Mouse (Mus musculus): ENCODE measurements around the gene Ift57. TPM values are rescaled to one million over a fixed set of nuclear protein-coding genes. Genes with fewer than 3 reads are reported as not detected.

The Ift57 gene
- polyA plus RNA-seq, 2 experiments from 2014 or later, result 4.7 to 4.8 TPM

DNA sequence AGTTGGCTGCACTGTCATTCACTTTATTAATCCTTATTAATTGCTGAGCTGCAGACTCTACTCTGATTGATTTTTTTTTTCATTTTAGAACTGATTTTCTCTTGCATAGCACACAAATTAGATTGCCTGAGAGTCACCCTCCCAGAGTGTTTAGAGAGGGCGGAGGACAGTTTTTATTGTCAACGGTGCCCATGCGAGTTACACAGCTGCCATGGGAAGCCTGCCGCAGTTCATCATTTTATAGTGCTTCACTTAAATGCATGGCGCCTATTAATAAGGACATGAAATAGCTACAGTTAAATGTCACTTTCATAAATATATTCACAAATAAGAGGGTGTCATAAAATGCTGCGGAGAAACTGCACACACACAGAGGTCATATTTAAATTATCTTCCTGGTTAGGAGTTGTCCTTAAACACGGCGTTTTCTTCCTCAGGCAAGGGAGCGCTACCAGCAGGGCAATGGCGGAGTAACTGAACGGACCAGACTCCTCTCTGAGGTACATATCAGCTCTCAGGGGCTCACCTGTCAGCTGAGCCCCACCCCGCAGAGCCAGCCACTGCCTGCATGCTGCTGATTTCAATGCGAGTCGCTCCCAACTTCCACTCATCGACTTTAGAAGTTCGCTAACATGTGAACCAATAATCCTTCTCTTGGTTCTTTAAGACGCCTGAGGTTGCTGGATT is 61.6 kb downstream of the Ift57 start:
- no peak for ATAC-seq

DNA sequence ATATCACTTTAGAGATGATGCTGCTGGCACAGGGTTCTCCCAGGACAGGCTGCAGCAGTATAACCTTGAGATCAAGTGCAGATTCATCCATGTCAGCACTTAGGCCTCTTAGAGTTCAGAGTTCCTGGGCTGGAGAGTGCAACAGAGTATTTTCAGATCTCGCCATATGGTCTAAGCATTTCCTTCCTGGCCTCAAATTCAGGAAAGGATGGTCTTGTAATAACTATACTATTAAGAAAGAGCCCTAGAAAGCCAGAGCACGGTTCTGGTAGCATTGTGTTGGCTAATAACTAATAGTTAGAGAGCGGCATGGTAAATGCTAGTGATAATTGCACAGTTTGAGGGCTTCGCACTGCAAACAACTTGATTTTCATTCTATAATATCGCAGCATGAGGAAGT is 62.9 kb downstream of the Ift57 start:
- no peak for ATAC-seq

DNA sequence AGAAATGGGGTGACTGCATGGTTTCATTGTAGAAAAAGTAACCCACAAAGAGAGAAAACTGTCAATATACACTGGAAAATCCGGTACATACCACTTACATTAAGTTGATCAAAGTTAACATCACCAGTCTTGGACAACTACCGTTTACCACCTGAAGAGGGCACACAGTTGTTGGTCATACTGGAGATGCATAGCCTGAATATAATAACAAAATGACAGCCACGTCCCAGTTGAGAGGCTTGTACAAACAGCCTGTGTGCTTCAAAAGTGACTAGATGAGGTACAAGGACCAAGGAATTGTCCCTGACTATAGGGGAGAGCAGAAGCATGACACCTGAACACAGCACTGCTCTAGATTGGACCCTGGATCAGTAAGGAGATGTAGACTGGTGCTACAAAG is 67.3 kb downstream of the Ift57 start:
- peak; percentile 99 for ATAC-seq

DNA sequence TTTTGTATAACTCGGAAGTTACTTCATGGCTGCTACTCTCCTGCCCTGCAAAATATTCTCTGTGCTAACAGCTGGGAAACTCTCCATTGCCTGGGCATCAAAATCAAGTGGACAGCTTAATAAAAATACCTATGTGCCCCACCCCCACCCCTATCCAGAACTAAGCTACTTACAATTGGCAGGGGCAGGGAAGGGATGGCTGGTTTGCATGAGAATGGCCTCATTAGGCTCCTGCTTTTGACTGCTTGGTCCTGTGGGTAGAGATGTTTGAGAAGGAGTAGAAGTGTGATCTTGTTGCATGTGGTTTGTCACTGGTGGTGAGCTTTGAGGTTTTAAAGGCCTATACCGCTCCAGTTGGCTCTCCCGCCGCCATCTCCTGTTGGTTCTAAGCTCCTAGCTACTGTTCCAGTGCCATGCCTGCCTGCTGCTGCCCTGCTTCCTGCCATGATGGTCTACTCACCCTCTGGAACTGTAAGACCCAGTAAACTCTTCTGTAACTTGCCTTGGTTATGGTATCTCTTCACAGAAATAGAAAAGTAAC is 69.5 kb downstream of the Ift57 start:
- ATAC-seq, result no peak

DNA sequence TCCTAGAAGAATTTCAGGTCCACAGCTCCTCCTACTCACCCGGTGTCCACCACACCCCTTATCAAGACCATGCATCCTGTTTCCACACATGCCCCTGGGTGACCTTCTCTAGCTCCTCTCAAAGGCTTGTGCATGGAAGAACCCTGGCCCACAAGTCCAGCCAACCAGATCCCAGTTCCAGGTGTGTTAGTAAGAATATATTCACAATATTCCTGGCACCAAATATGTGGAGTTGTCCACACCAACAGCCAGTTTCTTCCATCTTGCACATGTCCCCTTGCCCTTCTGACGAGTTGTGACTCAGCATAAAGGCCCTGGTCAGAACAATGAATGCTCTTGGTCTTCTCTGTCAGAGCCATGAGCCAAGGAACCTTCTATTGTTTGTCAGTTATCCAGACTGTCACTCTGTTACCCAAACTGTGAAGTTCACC is 70.8 kb downstream of the Ift57 start:
- ATAC-seq, result no peak

DNA sequence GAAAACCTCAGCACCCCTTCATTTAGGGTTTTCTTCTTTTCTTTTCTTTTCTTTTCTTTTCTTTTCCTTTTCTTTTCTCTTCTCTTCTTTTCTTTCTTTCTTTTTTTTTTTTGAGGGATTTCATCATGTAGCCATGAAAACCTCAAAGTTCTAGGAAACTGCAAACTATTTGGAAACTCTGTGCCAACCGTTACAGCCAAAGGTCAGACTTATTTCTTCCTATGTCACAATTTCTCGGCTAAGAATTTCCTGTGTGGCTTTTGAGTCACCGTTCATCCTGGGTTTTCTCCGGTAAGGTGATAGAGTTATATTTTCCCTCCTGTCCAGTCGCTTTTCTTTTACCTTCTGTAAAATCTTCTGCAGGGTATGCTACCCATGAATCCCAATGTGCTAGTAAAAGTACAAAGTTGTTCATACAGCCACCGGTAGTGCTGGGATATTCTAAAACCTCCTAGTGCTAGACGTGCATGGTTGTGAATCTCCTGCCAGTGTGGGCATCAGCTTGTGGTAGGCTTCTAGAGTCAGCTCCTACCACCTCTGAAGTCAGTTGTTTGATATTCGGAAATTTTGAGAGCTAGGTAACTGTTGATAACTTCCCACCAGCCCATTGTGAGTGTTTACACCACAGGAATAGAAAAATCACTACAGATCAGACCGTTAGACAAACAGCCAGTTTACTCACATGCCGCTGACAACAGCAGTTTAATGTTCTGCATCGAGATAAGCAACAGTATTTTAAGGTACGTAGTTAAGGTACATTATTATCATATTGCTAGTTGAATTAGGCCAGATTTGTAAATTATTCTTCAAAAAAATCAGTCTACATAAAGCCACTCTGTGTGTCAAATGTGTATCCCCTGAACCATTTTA is 71.5 kb downstream of the Ift57 start:
- no peak for ATAC-seq

DNA sequence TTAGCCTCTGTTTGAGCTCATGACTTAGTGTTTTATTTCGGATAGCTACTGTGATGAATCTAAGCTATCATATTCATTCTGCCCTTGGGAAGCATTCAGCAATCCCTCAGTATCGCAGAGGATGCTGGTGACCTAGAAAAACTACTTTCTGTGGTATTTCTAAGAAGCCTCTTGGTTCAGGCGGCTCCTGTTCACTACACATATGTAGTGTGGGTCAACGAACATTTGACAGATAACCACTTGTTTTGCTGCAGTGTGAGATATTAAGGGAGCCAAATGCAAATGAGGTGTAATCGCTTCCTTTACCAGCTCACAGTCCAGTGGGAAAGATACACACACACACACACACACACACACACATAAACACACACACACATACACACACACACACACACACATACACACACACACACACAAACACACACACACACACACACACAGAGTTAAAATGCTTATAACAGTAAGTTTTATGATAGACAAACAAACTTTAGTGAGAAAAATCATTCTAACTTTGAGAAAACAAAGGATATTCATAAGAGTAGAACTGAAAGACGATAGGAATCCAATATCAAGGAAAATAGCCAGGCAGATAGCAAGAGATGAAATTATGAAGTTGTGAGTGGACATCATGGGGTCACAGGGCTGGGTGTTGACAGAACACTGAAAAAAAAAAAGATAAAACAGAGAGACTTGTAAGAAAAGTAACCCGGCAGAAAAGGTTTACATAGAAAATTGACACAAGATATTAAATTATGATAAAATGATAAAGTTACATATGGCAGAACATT is 72.8 kb downstream of the Ift57 start:
- no peak for ATAC-seq

DNA sequence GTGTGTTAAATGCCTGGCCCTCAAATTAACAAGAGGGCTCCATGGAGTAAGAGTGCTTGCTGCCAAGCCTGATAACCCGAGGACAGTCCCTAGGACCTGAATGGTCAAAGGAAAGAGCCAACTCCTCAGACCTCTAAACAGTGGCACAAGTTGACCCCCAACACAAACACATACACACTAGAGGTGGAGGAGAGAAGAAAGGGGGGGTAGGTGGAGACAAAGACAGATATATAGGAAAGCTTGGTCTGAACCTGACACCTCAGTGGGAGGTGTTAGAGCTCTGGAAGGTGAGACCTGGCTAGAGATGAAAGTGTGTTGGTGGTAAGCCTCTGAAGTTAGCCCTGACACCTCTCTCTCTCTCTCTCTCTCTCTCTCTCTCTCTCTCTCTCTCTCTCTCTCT is 73.5 kb downstream of the Ift57 start:
- no peak for ATAC-seq

DNA sequence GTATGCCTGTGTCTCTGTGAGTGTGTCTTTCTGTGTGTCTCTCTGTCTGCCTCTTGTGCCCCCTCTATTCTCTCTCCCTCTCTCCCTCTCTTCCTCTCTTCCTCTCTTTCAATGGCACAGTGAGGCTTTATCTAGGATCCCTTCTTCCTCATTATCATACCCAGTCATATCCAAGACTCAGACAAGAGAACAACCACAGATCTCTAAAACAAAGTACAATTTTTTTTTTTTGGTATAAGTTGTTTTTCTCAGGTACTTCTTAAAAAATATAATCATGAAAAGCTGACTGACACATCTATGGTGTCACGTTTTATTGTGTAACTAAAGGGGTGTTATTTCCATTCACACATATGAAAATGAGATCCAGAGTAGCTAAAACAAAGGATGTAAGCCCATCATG is 74.0 kb downstream of the Ift57 start:
- ATAC-seq, result no peak

DNA sequence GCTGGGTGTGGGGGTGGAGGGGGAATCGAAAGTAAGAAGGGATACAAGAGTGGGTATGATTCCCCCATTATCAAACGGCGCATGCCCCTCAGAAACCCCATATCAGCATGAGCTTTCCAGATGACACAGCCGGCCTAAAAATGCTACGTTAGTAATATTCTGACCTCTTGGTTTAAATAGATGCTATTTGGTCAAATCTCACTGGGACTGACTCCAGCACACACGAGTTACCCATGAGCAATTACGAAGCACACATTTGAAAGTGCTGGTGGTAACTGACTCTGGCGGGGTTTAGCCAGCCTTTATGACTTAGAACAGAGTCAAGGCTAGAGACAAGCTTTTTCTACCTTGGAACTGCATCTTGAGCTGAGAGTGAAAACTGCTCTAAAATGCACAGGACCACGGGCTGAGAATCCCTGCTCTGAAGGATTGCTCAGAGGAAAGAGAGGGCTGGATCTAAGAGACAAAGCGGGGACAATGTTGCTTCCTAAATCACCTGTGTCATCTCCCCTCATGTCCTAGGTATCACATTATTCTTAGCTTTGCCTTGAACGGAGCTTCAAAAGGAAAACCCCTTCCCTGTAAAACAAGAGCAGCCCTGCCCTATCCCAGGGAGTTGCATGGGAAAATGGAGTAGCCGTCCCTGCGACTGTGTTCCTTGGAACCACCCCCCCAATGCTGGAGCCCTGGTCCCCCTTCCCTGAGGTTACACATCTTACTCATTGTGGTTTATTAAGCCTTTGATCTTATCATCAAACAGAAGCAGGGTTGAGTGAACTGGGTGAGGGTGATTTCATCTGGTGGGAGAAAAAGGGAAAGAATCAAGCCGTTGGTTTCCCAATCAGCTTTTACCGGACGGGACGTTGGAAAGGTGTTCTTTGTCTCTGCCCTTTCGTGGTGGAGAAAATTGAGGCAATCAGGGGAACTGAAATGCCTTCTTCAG is 75.3 kb downstream of the Ift57 start:
- ATAC-seq, result peak; percentile 78

DNA sequence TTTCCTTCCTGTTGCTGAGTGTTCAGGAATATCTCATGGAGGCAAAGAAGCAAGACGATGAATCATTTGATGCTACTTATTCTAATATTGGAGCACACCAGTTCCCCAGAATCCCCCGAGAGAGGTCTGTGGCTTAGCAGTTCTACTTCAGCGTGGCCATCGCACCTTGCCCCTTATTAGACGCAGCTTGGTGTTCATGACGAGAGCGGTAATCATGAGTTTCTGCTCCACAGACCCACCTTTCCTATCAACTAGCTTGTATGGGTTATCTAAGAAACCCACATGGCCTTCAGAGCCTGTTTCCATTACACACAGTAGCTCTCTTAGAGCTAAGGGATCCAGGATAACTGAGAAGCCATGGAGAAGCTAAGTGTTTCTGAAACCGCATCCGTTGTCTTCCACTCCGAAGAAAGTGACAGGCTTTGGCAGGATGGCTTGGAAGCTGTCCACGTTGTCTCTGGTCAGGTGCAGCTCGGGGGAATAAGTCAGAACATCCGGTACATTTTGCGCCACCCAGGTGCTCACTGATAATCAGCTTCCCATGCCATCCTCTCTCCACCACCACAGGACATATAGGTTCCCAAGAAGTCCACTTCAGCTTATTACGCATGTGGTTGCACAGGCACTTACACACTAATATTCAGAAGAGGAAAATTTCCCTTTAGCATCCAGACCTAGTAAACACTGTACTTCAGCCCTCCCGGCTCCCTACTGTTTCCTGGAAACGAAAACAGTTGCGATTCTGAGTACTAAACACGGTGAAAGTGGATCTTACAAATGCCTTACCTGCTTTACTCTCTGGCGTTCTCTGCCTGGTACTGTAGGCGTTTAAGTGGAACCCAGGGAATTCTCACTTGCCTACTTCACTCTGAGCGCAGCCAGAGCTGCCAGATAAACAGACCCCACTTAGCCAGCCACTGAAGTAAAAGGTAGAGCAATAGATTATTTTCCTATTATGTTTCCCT is 76.3 kb downstream of the Ift57 start:
- peak; percentile 61 for ATAC-seq

DNA sequence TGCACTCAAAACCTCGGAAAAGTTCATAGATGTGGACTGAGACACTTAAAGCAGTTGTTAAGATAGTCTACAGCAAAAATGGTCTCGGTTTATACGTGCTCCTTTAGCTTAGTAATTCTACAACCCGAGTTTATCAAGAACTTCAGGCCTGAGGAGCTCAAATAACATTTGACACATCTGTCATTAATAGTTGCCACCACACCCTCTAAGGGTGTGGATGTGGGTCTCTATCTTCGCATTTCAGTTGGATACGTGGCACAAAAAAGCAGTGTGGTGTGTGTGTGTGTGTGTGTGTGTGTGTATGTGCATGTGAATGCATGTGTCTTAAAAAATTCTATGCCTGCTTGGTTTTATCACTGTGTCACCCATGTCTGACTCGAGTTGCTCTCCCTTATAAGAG is 77.9 kb downstream of the Ift57 start:
- no peak for ATAC-seq

DNA sequence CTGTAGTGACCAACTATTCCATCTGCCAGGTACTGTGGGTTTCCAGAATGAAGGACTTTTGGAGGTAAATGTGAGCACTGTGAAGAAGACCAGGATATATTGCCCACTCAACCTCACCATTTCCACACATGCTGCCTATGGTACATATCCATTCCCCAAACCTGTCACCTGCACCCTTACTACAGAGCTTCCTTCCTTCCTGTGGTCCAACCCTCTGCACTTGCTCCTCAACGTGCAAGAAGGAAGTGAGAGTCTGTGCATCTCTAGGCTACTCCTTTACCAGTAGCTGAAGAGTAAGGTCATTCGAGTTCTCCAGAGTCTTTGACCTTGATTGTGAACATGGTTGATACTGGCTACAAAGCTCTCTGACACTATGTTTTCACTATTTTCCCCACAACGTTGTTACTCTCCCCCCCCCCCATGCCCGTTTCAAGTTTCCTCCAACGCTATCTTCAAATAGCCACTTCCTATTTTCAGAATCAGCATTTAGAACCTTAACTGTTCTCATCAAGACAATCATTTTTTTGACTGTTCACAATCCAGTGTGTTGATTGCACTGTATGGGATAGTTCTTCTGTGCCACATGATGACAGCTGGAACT is 82.6 kb downstream of the Ift57 start:
- ATAC-seq, result peak; percentile 80

DNA sequence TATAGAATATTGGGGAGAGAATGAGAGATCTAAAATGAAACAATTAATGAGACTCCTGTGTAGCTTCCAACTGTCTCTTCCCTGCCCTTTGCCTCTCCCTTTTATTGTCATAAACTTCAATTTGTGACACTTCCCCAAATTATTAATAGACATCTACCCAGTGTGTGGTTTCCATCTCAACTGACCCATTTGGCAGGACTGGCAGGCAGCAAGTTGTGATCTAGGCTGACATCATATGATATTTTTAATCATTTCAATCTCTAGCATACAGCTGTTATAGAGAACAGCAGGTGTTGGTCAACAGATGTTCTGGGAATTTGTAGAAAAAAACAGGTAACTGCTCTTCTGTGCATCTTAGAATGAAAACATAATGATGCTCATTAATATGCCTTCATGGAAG is 84.3 kb downstream of the Ift57 start:
- no peak for ATAC-seq

DNA sequence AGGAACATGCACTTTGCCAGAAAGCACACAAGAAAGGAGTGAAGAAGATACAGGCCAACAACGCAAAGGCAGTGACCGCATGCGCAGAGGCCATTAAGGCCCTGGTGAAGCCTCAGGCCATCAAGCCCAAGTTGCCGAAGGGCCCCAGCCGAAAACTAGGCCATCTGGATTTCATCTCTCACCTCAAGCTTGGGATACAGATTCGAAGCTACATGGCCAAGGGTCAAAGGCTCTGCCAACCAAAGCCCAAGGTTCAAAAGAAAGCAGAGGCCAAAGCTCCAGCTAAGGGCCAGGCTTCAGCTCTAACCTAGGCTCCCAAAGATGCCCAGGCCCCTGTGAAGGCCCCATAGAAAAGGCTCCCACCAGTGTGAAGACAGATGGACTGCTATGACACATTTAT is 87.1 kb downstream of the Ift57 start:
- ATAC-seq, result no peak

DNA sequence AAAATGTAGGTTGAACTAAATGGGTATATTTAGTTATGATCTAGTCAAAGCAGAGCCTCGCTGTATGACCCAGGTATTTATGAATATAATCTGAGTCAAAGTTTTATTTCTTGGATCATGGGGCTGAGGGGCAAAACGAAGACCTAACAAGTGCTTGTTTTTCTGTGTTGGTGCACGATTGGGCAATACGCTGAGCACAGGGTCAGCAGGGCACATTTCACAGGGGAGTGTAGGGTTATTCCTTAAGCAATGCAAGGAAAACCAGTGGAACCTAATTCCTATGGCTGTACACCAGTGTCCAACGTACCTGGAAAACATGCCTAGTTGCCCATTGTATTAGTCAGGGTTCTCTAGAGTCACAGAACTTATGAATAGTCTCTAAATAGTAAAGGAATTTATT is 88.7 kb downstream of the Ift57 start:
- ATAC-seq, result no peak

DNA sequence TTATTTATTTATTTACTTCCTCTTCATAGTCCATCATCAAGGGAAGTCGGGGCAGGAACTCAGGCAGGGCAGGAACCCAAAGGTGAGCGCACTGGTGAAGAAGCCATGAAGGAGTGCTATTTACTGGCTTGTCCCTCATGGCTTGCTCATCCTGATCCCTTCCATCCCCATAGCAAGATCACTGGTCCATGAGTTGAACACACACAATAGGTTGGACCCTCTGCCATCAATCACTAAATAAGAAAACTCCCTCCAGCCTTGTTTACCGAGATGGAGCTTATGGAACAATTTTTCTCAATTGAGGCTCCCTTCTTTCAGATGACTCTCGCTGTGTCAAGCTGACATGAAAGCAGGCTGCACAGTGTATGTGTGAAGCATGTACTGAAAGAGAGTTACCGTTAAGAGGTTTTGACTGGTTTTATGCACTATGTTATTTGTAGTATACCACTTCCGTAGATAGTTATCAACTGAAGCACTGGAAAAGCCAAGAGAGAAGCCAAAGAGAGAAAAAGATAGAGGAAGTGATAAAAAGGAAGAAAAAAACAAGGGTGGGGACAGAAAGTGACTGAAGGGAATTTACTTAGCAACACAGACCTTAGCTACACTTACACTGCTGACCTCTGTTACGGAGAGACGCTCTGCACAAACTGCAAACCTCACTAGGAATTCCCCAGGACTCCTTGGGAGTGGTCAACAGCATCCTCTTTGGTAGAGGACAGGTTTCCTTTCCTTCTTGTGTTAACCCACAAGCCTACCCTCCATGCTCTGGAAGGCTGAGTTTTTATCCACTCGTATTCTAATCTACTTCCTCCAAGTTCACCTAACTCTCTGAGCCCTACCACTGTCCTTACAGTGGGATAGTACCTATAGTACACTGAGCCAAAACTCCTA is 91.8 kb downstream of the Ift57 start:
- peak; percentile 69 for ATAC-seq

DNA sequence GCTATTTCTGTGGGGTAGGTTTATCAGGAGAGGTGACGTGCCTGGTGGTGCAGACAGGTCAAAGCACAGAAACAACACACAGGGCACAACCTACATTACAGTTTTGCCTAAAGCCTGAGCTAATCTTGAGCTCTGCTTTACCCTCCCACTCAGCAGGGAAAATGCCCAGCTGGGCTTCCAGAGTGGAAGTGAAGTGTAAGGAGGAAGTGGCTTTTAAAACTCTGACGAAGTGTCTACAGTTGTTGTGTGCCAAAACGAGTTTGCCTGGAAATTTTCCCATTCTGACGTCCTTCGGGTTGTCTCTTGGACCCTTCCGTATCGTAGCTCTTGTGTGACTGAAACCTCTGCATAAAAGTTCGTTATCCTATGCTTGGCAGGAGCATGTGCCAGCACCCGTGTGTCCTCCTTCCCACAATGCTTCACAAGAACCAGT is 93.4 kb downstream of the Ift57 start:
- peak; percentile 3 for ATAC-seq

DNA sequence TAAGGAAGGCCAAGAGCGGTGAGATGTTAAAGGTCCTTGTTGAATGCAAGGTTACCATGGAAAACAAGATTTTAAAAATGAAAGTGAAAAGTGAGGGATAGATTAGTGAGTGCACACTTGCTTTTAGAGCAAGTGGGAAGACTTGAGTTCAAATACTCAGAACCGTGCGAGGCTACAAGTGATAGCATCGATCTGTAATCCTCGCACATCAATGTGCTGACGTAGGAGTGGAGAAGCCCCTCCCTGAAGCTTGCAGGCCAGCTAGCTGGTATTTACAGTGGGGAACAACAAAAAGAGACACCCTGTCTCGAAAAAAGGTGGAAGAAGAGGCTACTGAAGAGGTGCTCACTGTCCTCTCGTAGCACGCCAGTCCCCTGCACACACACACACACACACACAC is 94.6 kb downstream of the Ift57 start:
- ATAC-seq, result no peak
